Mouse (Mus musculus) lung, adult 2 months (tissue): ENCODE measurements at regions not wholly inside any gene's neighbourhood (a gene's known extent, or its start where the extent isn't known, plus 50 kb on each side); places are given as distances from the start of the nearest gene placed in this dataset.

Source experiments
- CTCF ChIP-seq: fragments of 200-500 bp; IDR thresholded peaks from 2 replicates; pipeline ENCODE4 v1.5.1; 2011; ENCODE audit warnings: mild to moderate bottlenecking, low read length, control low read depth; ENCODE audit not compliant: insufficient read depth
- POLR2A ChIP-seq: fragments of 200-500 bp; IDR thresholded peaks from 2 replicates; pipeline ENCODE4 v1.6.1; 2011; ENCODE audit warnings: low read depth, mild to moderate bottlenecking, control low read depth, low read length, borderline replicate concordance; ENCODE audit errors: extremely low read depth

DNA sequence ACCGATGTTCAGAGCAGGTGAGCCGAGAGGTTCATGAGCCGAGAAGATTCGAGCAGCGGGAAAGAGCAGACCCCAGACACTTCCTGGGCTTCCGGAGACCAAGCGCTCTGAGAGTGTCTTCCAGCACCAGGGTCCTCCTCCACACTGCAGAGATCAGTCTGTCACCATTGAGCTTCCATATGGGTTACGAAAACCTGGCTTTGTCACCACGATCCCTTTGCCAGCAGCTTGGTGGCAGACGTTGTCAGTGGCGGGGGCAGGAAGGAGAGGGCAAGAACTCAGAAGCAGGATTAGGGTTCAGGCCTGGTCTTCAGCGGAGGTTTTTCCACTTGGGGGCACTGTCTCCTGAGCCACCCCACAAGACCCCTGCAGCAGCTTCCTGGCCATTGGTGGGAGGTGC is 288.5 kb downstream of the Ptpru start:
- no peak for TF ChIP-seq POLR2A
- TF ChIP-seq CTCF, result no peak
